Mouse (Mus musculus) skeletal muscle tissue, adult 2 months (tissue): ENCODE results near the gene Lrpprc.

Experiments
- DNase-seq: peaks from one replicate; pipeline ENCODE4 v3.0.0-alpha.2; 2012; ENCODE audit warnings: low read depth, low spot score

The Lrpprc gene

DNA sequence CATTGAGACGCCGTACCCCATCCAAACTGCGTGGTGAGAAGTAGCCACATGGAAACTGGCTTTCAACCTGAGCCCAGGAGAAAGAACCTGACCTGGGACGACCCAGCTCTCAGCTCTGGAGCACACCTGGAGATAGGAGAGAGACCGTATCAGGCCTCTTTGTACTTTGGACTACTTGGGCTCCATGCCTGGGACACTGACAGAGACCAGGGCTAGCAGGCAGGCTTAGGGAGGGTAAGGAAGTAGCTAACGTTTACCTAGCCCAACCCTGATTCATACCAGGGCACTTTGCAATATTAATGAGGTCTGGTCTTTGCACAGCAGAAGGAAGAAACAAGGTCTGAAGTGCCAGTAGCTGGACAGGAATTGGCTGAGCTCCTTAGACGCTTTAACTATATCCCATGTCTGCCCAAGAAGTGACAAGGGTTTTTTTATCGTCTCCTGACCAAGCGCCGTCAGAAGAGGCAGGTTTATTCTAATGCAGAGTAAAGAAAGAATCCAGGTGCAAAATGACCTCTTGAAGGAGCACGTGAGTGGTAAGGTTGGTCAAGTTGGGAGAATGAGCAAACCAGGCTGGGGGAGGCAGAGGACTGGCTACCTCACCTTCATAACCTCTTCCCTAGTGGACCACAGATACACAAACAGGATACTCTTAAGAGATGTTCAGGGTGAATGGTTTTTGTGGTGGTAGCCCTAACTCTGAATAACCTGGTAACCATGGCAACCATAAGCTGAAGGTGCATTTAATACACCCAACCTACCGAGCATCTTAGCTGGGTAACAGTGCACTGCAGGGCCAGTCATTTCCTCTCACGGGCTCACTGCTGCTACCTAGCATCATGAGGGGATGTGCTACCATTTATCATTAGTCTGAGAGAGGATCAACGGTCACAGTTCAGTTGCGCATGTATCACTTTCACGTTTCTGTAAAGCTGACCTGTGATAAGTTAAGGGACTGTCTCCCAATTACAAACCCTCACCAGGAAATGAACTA, 117.9 kb downstream of the Lrpprc start:
- no peak for DNase-seq

DNA sequence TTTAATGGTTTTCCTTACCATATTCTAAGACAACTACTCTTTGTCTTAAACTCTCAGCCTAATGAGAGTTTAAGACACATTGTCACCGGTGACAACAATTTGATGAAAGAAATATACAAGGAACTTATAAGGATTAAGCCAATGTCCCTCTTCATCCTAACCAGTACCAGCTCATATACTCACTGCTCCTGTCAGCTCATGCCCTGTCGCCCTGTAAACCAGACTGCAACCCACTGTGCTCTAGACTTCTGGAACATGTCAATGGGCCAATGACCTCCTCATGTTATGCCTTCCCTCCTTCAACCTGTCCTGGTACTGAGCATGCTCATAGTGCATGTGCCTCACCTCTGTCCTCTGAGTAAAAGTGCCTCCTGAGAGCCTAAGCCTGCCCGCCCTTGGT, 122.7 kb downstream of the Lrpprc start:
- no peak for DNase-seq

DNA sequence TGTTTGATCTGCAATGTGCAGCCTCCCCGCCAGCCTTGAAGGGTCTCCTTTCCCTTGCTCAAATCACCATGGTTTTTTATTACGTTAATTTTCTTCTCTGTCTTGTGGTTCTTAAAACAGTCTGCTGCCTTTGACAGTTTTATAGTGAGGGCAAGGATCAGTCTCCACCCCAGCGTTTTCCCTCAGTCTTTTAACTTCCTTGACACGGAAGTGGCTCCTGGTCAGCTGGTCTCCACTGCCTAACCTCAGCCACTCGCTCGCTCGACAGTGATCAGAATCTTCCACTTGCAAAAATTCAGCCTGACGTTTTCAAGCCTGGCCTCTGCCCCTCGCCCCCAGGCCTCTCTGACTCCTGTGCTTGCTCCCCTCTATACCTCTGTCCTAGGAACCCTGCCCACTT, 124.9 kb downstream of the Lrpprc start:
- no peak for DNase-seq

DNA sequence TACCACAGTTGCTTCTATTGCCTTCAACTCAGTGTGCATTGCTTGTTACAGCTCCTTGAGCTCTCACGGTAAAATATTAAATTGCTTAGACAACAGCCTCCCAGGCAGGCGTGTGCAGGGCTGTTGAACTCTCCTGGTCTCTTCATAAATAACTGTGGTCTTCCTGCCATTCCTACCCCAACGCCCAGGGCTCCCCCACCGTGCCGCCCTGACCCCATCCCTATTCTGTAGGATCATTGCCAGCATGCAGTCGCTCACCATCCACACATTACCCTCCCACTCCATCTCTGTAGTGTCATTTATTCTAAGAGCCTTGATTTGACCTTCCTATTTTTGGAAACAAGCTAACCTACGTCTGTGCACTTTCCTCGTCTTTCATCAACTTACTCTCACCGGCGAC, 125.5 kb downstream of the Lrpprc start:
- DNase-seq = no peak

DNA sequence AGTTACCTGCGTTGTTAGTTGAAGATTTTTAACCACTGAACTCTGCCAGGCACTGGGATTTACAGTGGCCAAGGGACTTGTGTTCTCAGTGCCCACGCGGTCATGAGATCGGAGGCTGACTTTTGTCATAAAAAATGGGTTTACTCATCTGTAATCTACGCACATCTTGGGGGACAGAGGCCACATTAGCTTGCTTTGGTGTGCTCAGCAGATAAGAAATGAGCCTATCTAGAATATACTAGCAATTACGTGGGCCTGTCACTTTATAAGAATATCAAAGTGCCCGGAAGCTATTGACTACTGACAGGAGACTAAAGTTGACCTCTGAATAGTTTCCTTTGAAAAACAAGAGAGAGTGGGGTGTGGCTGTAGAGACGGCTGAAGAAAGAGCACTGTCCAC, 131.6 kb downstream of the Lrpprc start:
- no peak for DNase-seq

DNA sequence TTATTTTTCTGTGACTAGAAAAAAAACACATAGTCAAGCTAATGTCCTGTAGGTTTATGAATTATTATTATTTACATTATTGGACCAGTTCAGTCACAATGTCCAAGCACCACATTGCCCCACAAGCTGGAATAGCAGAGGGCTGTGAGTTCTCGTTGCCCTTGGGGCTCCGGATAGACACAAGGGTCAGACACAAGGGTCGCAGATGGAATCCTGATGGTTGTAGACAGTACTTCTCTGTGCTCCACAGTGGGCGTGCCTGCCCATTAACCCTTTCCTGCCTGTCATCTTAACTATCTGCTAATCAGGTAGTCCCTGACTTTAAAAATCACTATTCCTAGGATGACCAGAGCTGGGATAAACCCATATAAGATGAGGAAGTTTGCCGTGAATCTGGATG, 132.4 kb downstream of the Lrpprc start:
- DNase-seq = no peak

DNA sequence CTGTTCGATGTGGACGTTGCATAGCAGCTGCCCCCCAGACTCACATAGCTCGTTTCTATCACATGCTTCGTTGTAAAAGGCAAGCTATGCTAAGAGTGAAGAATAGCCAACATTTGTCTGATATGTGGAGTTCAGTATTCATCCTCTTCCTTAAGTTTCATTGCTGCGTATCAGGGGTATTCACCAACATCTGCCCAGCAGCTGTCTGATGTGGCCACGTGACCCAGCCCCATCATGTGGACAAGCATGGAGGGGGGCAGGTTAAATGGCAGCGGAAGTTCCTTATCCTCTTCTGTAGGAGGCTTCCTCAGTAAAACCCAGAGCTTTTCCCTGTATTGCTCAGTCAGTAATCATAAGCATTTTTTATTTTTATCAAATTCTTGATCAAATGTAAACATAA, 132.8 kb downstream of the Lrpprc start:
- no peak for DNase-seq

DNA sequence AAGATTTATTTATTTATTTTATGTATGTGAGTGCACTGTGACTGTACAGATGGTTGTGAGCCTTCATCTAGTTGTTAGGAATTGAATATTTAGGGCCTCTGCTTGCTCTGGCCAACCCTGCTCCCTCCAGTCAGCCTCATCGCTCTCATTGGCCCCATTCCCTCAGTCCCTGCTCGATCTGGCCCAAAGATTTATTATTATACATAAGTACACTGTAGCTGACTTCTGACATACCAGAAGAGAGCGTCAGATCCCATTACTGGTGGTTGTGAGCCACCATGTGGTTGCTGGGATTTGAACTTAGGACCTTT, 133.2 kb downstream of the Lrpprc start:
- no peak for DNase-seq

DNA sequence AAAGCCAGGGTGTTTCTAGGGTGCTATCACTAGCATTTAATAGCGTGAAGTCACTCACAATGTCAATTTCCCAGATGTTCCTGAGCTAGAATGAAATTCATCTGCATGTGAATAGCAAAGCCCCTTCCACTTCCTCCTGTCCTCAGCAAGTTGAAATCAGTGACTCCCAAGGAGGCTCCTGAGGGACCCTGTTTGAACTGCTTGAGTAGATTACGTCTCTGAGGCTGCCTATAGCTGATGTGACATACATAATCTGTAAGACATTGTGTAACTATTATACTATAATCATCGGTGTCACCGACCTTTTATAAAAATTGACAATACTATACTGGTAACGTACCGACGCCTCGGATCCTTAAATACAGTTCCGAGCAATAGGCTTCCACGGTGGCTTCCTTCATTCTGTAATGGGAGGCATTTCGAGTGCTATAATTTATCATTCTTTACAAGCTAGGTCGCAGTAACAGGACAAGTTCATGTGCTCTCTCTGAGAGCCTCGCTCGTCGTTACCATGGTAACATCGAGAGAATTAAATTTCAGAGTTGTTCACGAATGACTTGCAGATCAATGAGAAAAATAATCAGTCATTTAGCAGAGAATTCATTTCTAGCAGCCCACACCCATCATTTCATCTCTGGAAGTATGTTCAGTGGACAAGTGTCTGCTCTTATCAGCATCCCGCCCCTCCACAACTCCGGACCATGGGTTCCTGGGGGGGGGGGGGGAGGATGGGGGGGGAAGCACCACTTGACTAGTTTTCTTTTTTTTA, 133.8 kb downstream of the Lrpprc start:
- no peak for DNase-seq

DNA sequence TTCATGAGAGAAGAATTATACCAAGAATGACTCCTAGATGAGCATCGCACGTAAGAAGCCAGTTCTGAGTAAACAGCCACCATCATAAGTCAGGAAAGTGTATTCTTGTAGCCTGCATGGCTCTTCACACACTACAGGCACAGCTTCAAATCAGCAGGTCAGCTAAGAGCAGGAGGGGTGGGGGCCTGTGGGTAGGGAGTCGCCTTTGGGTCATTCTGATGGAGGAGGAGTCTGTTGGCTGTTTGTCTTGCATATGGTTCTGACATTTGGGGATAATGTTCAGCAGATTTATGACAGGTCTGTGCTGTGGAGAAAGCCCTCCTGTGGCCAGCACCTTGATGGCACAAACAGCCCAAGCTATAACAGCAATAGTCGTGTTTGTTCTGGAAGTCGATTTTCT, 134.4 kb downstream of the Lrpprc start:
- no peak for DNase-seq
